Comparison of ENCODE assay signal across 15 mouse cellular contexts in the genomic region with DNA sequence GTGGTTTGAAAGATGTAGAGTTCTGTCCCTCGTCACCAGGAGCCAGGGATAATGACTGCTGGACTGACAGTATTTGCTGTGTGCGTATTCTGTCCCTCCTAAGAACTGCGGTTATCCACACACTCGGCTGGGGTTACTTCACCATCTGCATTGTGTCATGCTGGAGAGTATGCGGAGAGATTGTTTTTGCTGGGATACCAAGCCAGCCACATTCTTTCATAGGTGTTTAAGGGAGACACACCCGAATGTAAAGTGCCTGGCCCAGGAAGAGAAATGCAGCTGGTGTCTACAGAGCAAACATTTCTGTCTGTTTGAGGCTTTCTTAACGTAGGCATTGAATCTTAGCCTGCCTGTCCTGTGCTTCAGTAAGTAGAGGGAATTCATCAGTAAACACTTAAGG. TPM values are rescaled to one million over a fixed set of nuclear protein-coding genes. Genes with fewer than 3 reads are reported as not detected.
DNase-seq lines count a peak whose midpoint lies in the region; ATAC-seq and TF ChIP-seq lines count a peak whose summit lies in the region.
"Had no signal": no experiment of that assay in that cellular context is flagged by ENCODE, and none has a peak within 500 bp of the region (broad histone marks: within the 10 kb centered on the region; RNA-seq: fewer than 3 reads in every experiment).

No protein-coding gene starts in this region.

- 44% methylated on average over 7 of the region's 7 CpGs for WGBS in heart, embryonic 13.5 days
- 47% methylated on average over 7 of the region's 7 CpGs for WGBS in lung, postnatal 0 days

- H3K4me2 ChIP-seq in heart, embryonic 13.5 days: no peak overlapping the region
- H3K4me2 ChIP-seq in lung, postnatal 0 days (replicated peaks; ENCODE audit: low read depth, low read length): no peak overlapping the region
- H3K4me2 ChIP-seq: neural tube, embryonic 12.5 days had no signal

- no peak for DNase-seq in heart, adult 9 months (ENCODE audit: low spot score in 2 of 2)
- DNase-seq in urinary bladder, postnatal 14 days (ENCODE audit: low spot score): peak; percentile 22
- DNase-seq in urinary bladder, postnatal 4 days (ENCODE audit: low spot score in 2 of 2): no peak
- peak; percentile 86 for DNase-seq in lung, postnatal 0 days (ENCODE audit: low spot score)
- no peak for DNase-seq in retina, postnatal 1 day
- no peak for DNase-seq in left cerebral cortex, adult 18-20 months (ENCODE audit: low spot score in 2 of 2)
- DNase-seq: cerebellum, postnatal 14 days; heart, adult 18-20 months; heart, postnatal 14 days; thymus, postnatal 4 days had no signal

- H3K27me3 ChIP-seq in heart, embryonic 13.5 days (replicated peaks): no peaks in the 10 kb centered on the region
- no peaks in the 10 kb centered on the region for H3K27me3 ChIP-seq in lung, postnatal 0 days (replicated peaks; ENCODE audit: insufficient read depth, low read length)
- H3K27me3 ChIP-seq: neural tube, embryonic 12.5 days had no signal

- H3K27ac ChIP-seq in heart, embryonic 13.5 days (replicated peaks): peak overlapping the region; percentile 25; the same call in 1 of the 2 replicates
- H3K27ac ChIP-seq in lung, postnatal 0 days (ENCODE audit: low read length): peak overlapping the region; percentile 58
- H3K27ac ChIP-seq: hindbrain, postnatal 0 days; liver, embryonic 14.5 days; neural tube, embryonic 12.5 days had no signal

- ATAC-seq in heart, embryonic 13.5 days (ENCODE audit: extremely low read depth, insufficient number of reproducible peaks, low FRiP score, low TSS enrichment): no peak
- peak; percentile 89 for ATAC-seq in lung, postnatal 0 days
- no peak for ATAC-seq in inflammation-experienced regulatory T-cells, adult 6 months
- ATAC-seq: hindbrain, postnatal 0 days had no signal

- H3K4me1 ChIP-seq in heart, embryonic 13.5 days: peaks cover 89% of the 10 kb centered on the region
- peaks cover 13% of the 10 kb centered on the region for H3K4me1 ChIP-seq in lung, postnatal 0 days (ENCODE audit: insufficient read depth, low read depth, low read length)

- no peak overlapping the region for H3K9ac ChIP-seq in heart, embryonic 13.5 days
- no peak overlapping the region for H3K9ac ChIP-seq in lung, postnatal 0 days (replicated peaks; ENCODE audit: low read depth)
- H3K9ac ChIP-seq: liver, embryonic 14.5 days; neural tube, embryonic 12.5 days had no signal

- H3K4me3 ChIP-seq in heart, embryonic 13.5 days: no peak overlapping the region
- H3K4me3 ChIP-seq in lung, postnatal 0 days (ENCODE audit: low read depth, low read length): no peak overlapping the region
- H3K4me3 ChIP-seq: neural tube, embryonic 12.5 days had no signal

- TF ChIP-seq EP300 in lung, postnatal 0 days (IDR thresholded peaks at IDR 0.05): peak; percentile 72

- TF ChIP-seq CTCF in lung, postnatal 0 days (IDR thresholded peaks at IDR 0.05): no peak

- peaks cover 15% of the 10 kb centered on the region for H3K36me3 ChIP-seq in heart, embryonic 13.5 days
- H3K36me3 ChIP-seq in lung, postnatal 0 days (ENCODE audit: insufficient read depth, low read length): no peaks in the 10 kb centered on the region
- H3K36me3 ChIP-seq: neural tube, embryonic 12.5 days had no signal

- no peaks in the 10 kb centered on the region for H3K9me3 ChIP-seq in heart, embryonic 13.5 days
- no peaks in the 10 kb centered on the region for H3K9me3 ChIP-seq in lung, postnatal 0 days (ENCODE audit: low read length)
- H3K9me3 ChIP-seq: neural tube, embryonic 12.5 days had no signal

RNA-seq across cellular contexts. Expression of a gene that starts 56.4 kb away (rescaled TPM):
- 7.6 TPM in 2 replicates for polyA plus RNA-seq in heart, embryonic 13.5 days (2015; fragmentation: Nextera tagmentation; extraction: Ambion mirVana)
- polyA plus RNA-seq in lung, postnatal 0 days (2015; fragmentation: Nextera tagmentation; extraction: Ambion mirVana): 4.9 and 5.2 TPM in 2 replicates
- polyA plus RNA-seq in inflammation-experienced regulatory T-cells, adult 6 months (2017; shearing (Covaris generic)): under 1 TPM in 2 of 3 experiments, not detected in 1; 0.10 to 0.23 TPM
- 10 to 100 TPM; 12.8 to 14.8 TPM for total RNA-seq in left cerebral cortex, adult 18-20 months (2021)

Comparison
In these comparisons a context has a peak if more than half of its experiments do, and no peak if none do; other contexts are left out.
1. DNase-seq: peak in urinary bladder, postnatal 14 days (single experiment) and lung, postnatal 0 days (single experiment); none in heart, adult 9 months (0 of 2), urinary bladder, postnatal 4 days (0 of 2), retina, postnatal 1 day (single experiment) and left cerebral cortex, adult 18-20 months (0 of 2).